Mouse (Mus musculus) heart, postnatal 0 days (tissue): ENCODE data around the gene Tmem104. TPM values are rescaled to one million over a fixed set of nuclear protein-coding genes. Genes with fewer than 3 reads are reported as not detected.

ENCODE experiments used
- ATAC-seq: fragments of 200-750 bp; cut with Nextera tagmentation; 2 replicates; pipeline ENCODE4 v1.8.0; 2017; ENCODE audit warnings: low read depth, moderate number of reproducible peaks, moderate library complexity; ENCODE audit not compliant: insufficient read depth
- DNase-seq: peaks from one replicate; pipeline ENCODE4 v3.0.0-alpha.2; 2016; ENCODE audit warnings: low spot score
- H3K27ac ChIP-seq: fragments of 300-500 bp; sonication (generic); 2 replicates; pipeline ENCODE4 v1.5.1; 2014; ENCODE audit warnings: low read depth, mild to moderate bottlenecking
- H3K27me3 ChIP-seq: fragments of 300-500 bp; sonication (generic); 2 replicates; pipeline ENCODE4 v1.6.1; 2014; ENCODE audit warnings: low read length, mixed read lengths; ENCODE audit not compliant: control insufficient read depth, insufficient read depth
- H3K36me3 ChIP-seq: fragments of 300-500 bp; sonication (generic); replicated peaks from 2 replicates; pipeline ENCODE4 v1.6.1; 2014; ENCODE audit warnings: low read length, mixed read lengths; ENCODE audit not compliant: control insufficient read depth, insufficient read depth
- H3K4me1 ChIP-seq: fragments of 300-500 bp; sonication (generic); 2 replicates; pipeline ENCODE4 v1.6.1; 2014; ENCODE audit warnings: antibody characterized with exemption; ENCODE audit not compliant: control insufficient read depth, insufficient read depth
- H3K4me2 ChIP-seq: fragments of 300-500 bp; sonication (generic); 2 replicates; pipeline ENCODE4 v1.6.1; 2014; ENCODE audit warnings: low read depth, mild to moderate bottlenecking, low read length, moderate library complexity
- H3K4me3 ChIP-seq: fragments of 300-500 bp; sonication (generic); 2 replicates; pipeline ENCODE4 v1.5.1; 2014; ENCODE audit warnings: low read depth, low read length
- H3K9ac ChIP-seq: fragments of 300-500 bp; sonication (generic); replicated peaks from 2 replicates; pipeline ENCODE4 v1.6.1; 2014; ENCODE audit warnings: low read depth, low read length, mixed read lengths
- H3K9me3 ChIP-seq: fragments of 300-500 bp; sonication (generic); replicated peaks from 2 replicates; pipeline ENCODE4 v1.6.1; 2016; ENCODE audit warnings: low read length; ENCODE audit not compliant: control insufficient read depth
- CTCF ChIP-seq: IDR thresholded peaks from 2 replicates; pipeline ENCODE4 v1.5.1; 2016; ENCODE audit warnings: antibody characterized with exemption, control low read depth, low read depth
- EP300 ChIP-seq: IDR thresholded peaks from 2 replicates; pipeline ENCODE4 v1.6.1; 2016; ENCODE audit warnings: antibody characterized with exemption, low read depth
- WGBS: fragments of 180-500 bp; shearing (Covaris S2); extraction: QIAGEN DNeasy Blood & Tissue Kit; methylation state at CpG from one replicate; pipeline ENCODE4 v1.1.7; 2014; 5-methylcytosine and 5-hydroxymethylcytosine counted together
- polyA plus RNA-seq: library from polyadenylated mRNA; unstranded; fragments of >200 nt; fragmentation: Nextera tagmentation; extraction: Ambion mirVana; gene quantifications from 2 replicates; pipeline ENCODE4 v1.2.1, GENCODE M21; 2015
- total RNA-seq: library from RNA; depleted of rRNA; stranded (reverse); fragments of >200 nt; gene quantifications from 2 replicates; pipeline ENCODE4 v1.2.3, GENCODE M21; 2014; ENCODE audit warnings: low replicate concordance

The Tmem104 gene
- total and polyA plus RNA-seq, 2 experiments from 2014 or later = 4.1 to 6.4 TPM

DNA sequence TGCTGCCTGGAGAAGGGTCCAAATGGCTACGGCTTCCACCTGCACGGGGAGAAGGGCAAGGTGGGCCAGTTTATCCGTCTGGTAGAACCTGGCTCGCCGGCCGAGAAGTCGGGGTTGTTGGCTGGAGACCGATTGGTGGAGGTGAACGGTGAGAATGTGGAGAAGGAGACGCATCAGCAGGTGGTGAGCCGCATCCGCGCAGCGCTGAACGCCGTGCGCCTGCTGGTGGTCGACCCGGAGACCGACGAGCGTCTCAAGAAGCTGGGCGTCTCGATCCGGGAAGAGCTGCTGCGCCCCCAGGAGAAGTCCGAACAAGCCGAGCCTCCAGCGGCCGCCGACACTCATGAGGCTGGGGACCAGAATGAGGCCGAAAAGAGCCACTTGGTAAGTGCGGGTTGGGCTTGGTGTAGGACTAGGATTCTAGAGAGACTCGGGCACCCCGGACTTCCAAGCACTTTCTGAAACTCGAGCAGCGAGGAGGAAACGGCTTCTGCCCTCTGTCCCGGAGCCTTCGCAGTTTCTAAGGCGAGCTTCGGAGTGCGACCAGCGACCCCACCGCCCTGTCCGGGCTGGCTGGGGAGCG, 23.6 kb upstream of the Tmem104 start:
- TF ChIP-seq EP300 (no peak), CTCF (no peak)
- peak overlapping the region; percentile 54 for H3K9ac ChIP-seq
- H3K36me3 ChIP-seq = no peaks in the 10 kb centered on the region
- no peak overlapping the region for H3K27ac ChIP-seq
- H3K4me1 ChIP-seq = 0 out of 2 replicates have a peak, but pooled peaks cover 17% of the 10 kb centered on the region
- under 1% methylated on average over 47 of the region's 47 CpGs for WGBS
- peak; percentile 27 for DNase-seq
- H3K4me2 ChIP-seq = peak overlapping the region; percentile 70
- 0 out of 2 replicates have a peak, but pooled peaks have one; percentile 10 for ATAC-seq
- H3K9me3 ChIP-seq = no peaks in the 10 kb centered on the region
- H3K4me3 ChIP-seq = peak overlapping the region; percentile 55
- peaks cover 13% of the 10 kb centered on the region; the same call in 1 of the 2 replicates for H3K27me3 ChIP-seq

DNA sequence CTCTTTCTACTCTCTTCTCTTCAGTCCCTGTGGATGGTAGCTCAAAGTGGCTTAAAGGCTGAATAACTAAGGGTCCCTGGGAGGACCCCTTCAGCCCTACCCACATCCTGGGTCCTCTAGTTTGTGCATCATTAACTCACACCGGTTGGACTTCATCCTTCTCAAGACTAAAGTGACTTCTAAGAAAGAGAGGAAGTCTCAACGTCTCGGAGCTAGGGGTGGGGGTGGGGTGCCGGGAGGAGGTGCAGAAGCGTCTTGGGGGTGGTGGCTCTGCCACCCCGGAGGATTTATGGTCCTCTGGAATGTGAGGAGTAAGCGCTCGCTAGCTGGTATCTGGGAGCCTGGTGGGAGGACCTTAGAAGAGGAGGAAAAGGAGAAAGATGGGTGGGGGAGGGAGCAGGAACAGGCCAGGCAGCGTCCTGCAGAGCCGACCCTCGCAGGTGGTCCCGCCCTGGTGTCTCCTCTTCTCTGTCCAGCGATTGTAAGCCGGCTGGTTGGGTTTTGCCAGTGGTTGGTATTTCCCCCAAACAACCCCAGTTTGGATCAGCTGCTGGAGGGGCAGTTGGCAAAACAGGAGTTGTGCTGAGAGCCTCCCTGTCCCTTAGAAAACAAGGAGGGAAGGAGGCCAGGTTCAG, 22.8 kb upstream of the Tmem104 start:
- TF ChIP-seq CTCF (no peak), EP300 (no peak)
- H3K27me3 ChIP-seq = peaks cover 13% of the 10 kb centered on the region; the same call in 1 of the 2 replicates
- H3K4me3 ChIP-seq = peak overlapping the region; percentile 55
- H3K4me1 ChIP-seq = 0 out of 2 replicates have a peak, but pooled peaks cover 17% of the 10 kb centered on the region
- 1% methylated on average over 14 of the region's 14 CpGs for WGBS
- ATAC-seq = no peak
- peak overlapping the region; percentile 70 for H3K4me2 ChIP-seq
- DNase-seq = no peak
- H3K9ac ChIP-seq = peak overlapping the region; percentile 54
- H3K27ac ChIP-seq = no peak overlapping the region
- no peaks in the 10 kb centered on the region for H3K9me3 ChIP-seq
- no peaks in the 10 kb centered on the region for H3K36me3 ChIP-seq

DNA sequence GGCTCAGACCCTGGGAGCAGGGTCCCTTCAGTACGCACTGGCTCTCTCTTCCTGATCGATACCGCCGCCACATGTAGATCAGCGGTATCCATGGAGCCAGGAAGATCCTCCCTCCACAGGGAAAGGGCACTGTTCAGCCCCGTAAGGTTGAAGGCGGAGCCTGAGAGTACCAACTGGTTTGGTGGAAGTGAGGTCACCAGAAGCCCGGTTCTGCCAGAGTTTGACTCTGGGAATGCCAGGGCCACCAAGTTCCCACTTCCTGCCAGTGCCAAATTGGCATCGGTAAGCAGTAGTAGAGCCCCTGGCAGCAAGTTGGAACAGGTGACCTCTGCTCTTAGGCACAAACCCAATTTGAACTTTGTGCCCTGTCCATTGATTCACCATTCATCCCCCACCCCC, 22.3 kb upstream of the Tmem104 start:
- WGBS = 5% methylated on average over 9 of the region's 9 CpGs

DNA sequence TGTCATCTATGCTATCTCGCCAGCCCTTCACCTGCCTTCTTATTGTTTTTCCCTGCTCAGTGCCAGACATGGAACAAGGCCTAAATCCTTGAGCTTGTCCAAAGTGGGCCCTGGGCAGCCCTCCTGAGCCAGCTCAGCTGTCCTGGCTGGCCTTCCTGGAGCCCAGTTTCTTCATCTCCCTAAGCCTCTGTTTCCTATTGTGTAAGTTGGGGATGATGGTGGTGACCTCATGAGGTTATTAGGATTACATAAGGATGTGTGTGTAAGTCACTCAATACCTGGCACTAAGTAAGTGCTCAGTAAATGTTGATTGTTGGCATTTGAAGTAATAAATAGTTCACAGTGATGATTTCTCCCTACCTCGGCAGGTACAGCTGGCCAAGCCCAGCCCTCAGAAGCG, 20.5 kb upstream of the Tmem104 start:
- ATAC-seq = no peak
- H3K9ac ChIP-seq = no peak overlapping the region
- WGBS = 88% methylated on average over 3 of the region's 3 CpGs
- H3K4me2 ChIP-seq = no peak overlapping the region
- H3K27me3 ChIP-seq = peaks cover 13% of the 10 kb centered on the region; the same call in 1 of the 2 replicates
- 0 out of 2 replicates have a peak, but pooled peaks cover 15% of the 10 kb centered on the region for H3K4me1 ChIP-seq
- no peak overlapping the region for H3K27ac ChIP-seq
- TF ChIP-seq CTCF (no peak), EP300 (no peak)
- H3K36me3 ChIP-seq = no peaks in the 10 kb centered on the region
- no peak for DNase-seq
- no peak overlapping the region for H3K4me3 ChIP-seq
- no peaks in the 10 kb centered on the region for H3K9me3 ChIP-seq

More for the DNA sequence above, 22.3 kb upstream of the Tmem104 start:
- H3K27ac ChIP-seq = no peak overlapping the region
- TF ChIP-seq EP300 (no peak), CTCF (no peak)
- no peaks in the 10 kb centered on the region for H3K36me3 ChIP-seq
- ATAC-seq (no peak), DNase-seq (no peak)
- peak overlapping the region; percentile 54; the same call in 1 of the 2 replicates for H3K9ac ChIP-seq
- peaks cover 13% of the 10 kb centered on the region; the same call in 1 of the 2 replicates for H3K27me3 ChIP-seq
- H3K4me2 ChIP-seq = peak overlapping the region; percentile 70
- 0 out of 2 replicates have a peak, but pooled peaks cover 17% of the 10 kb centered on the region for H3K4me1 ChIP-seq
- H3K4me3 ChIP-seq = peak overlapping the region; percentile 55
- no peaks in the 10 kb centered on the region for H3K9me3 ChIP-seq

DNA sequence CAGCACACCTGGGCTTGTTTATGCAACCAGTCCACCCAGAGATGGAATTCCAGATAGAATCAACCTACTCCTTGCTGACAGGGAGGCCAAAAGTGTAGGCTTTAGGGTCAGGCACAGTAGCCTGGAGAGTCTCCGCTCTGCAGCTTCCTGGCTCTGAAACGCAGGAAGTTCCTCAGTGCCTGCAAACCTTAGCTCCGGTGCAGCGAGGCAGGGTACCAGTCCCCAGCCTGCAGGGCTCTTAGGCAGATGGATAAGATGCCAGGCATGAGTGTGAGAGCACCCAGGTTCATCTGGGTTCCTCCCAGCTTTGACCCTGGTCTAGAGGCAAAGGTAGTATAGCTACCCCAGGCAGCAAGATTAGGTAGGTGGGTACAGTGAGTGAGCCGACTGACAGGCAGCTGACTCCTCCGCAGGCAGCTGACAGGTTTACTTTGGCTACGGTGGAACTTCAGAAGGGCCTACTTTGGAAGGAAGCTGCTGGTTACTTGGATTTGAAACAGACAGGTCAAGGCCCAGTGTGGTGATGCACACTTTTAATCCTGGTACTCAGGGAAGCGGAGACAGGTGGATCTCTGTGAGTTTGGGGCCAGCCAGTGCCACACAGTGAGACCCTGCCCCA, 19.5 kb upstream of the Tmem104 start:
- Histone ChIP-seq H3K36me3 (no peaks in the 10 kb centered on the region), H3K4me3 (no peak overlapping the region), H3K4me2 (no peak overlapping the region), H3K27me3 (peaks cover 13% of the 10 kb centered on the region; the same call in 1 of the 2 replicates), H3K27ac (no peak overlapping the region), H3K4me1 (peaks cover 12% of the 10 kb centered on the region), H3K9ac (no peak overlapping the region), H3K9me3 (no peaks in the 10 kb centered on the region)
- ATAC-seq = no peak
- no peak for TF ChIP-seq CTCF
- WGBS = 69% methylated on average over 8 of the region's 8 CpGs
- DNase-seq = no peak
